20 mouse cellular contexts compared by ENCODE assay signal in genomic region chr11:21220754-21221153, GRCm38 (mm10). TPM values are rescaled to one million over a fixed set of nuclear protein-coding genes. Genes with fewer than 3 reads are reported as not detected.
A peak's percentile ranks its signal among the peaks of the same experiment; 100 is the strongest.
DNase-seq lines count a peak whose midpoint lies in the region; ATAC-seq and TF ChIP-seq lines count a peak whose summit lies in the region.
"Had no signal": no experiment of that assay in that cellular context is flagged by ENCODE, and none has a peak within 500 bp of the region (broad histone marks: within the 10 kb centered on the region; RNA-seq: fewer than 3 reads in every experiment).

No protein-coding gene starts in this region.

- H3K9ac ChIP-seq in MEL (ENCODE audit: control insufficient read depth, low read depth, low read length, poor library complexity, severe bottlenecking), result peak overlapping the region; percentile 11; the same call in 1 of the 2 replicates
- H3K9ac ChIP-seq in liver, embryonic 14.5 days (replicated peaks), result no peak overlapping the region
- H3K9ac ChIP-seq: embryonic facial prominence, embryonic 13.5 days had no signal

- no peak for TF ChIP-seq CTCF in MEL (IDR thresholded peaks at IDR 0.05 in 2 of 3, conservative IDR thresholded peaks at IDR 0.05 in 1 of 3; ENCODE audit: control insufficient read depth in 1 of 3, insufficient read depth in 1 of 3, low read depth in 2 of 3, low read length in 3 of 3, poor library complexity in 1 of 3, severe bottlenecking in 1 of 3)
- TF ChIP-seq CTCF in liver, embryonic 14.5 days (IDR thresholded peaks at IDR 0.05; ENCODE audit: low read depth), result no peak

- peak; percentile 71 for ATAC-seq in erythroid progenitor cell, adult 5-6 weeks (replicated peaks; ENCODE audit: low FRiP score, poor library complexity, severe bottlenecking)
- ATAC-seq in liver, embryonic 14.5 days (ENCODE audit: insufficient read depth), result peak; percentile 76
- no peak for ATAC-seq in cerebellum, adult (ENCODE audit: insufficient number of reproducible peaks, low FRiP score, low TSS enrichment)
- ATAC-seq: forebrain, embryonic 16.5 days; hindbrain, embryonic 16.5 days had no signal

- H3K4me1 ChIP-seq in MEL (ENCODE audit: control insufficient read depth in 1 of 2, insufficient read depth in 2 of 2, low read length in 2 of 2), result peaks cover 42 to 56% of the 10 kb centered on the region in 2 experiments
- H3K4me1 ChIP-seq in liver, embryonic 14.5 days (replicated peaks; ENCODE audit: control insufficient read depth in 2 of 2, insufficient read depth in 2 of 2, low read length in 1 of 2), result peaks cover 10 to 16% of the 10 kb centered on the region in 2 experiments
- H3K4me1 ChIP-seq: embryonic facial prominence, embryonic 13.5 days had no signal

- TF ChIP-seq RAD21 in MEL (IDR thresholded peaks at IDR 0.05; ENCODE audit: low read depth, low read length), result no peak

- WGBS in liver, embryonic 14.5 days (ENCODE audit: insufficient replicate concordance), result 12% methylated on average over 2 of the region's 2 CpGs

- H3K9me3 ChIP-seq in MEL (replicated peaks; ENCODE audit: insufficient read depth, low read length), result no peaks in the 10 kb centered on the region
- H3K9me3 ChIP-seq in liver, embryonic 14.5 days (ENCODE audit: control insufficient read depth, low read length), result no peaks in the 10 kb centered on the region
- H3K9me3 ChIP-seq: embryonic facial prominence, embryonic 13.5 days had no signal

- no peak for TF ChIP-seq POLR2A in MEL (IDR thresholded peaks at IDR 0.05; ENCODE audit: control insufficient read depth in 1 of 2, insufficient read depth in 1 of 2, low read depth in 1 of 2, low read length in 2 of 2, poor library complexity in 1 of 2)

- H3K4me2 ChIP-seq in liver, embryonic 14.5 days (ENCODE audit: low read depth), result no peak overlapping the region
- H3K4me2 ChIP-seq: embryonic facial prominence, embryonic 13.5 days had no signal

- TF ChIP-seq EP300 in MEL (IDR thresholded peaks at IDR 0.05; ENCODE audit: low read depth in 1 of 2, low read length in 2 of 2), result peak; percentile 87 to 93
- no peak for TF ChIP-seq EP300 in liver, embryonic 14.5 days (IDR thresholded peaks at IDR 0.05; ENCODE audit: low read depth)

- H3K36me3 ChIP-seq in MEL (ENCODE audit: control insufficient read depth in 1 of 2, insufficient read depth in 2 of 2, low read length in 2 of 2), result peaks cover 0 to 72% of the 10 kb centered on the region in 2 experiments; a peak in 2 of 4 replicates
- no peaks in the 10 kb centered on the region for H3K36me3 ChIP-seq in liver, embryonic 14.5 days (replicated peaks; ENCODE audit: control insufficient read depth, insufficient read depth, low read depth)
- H3K36me3 ChIP-seq: embryonic facial prominence, embryonic 13.5 days had no signal

- peak overlapping the region in 1 of 2 experiments; percentile 12; a peak in 1 of 4 replicates for H3K4me3 ChIP-seq in MEL (ENCODE audit: control insufficient read depth in 1 of 2, insufficient read depth in 1 of 2, low read depth in 2 of 2, low read length in 2 of 2)
- no peak overlapping the region for H3K4me3 ChIP-seq in liver, embryonic 14.5 days (ENCODE audit: insufficient read depth in 1 of 2, low read depth in 2 of 2, low read length in 2 of 2)
- H3K4me3 ChIP-seq: embryonic facial prominence, embryonic 13.5 days; layer of hippocampus, adult 2 months had no signal

- H3K27me3 ChIP-seq in MEL (ENCODE audit: control insufficient read depth in 1 of 2, insufficient read depth in 2 of 2, low read length in 2 of 2), result no peaks in the 10 kb centered on the region
- no peaks in the 10 kb centered on the region for H3K27me3 ChIP-seq in liver, embryonic 14.5 days (ENCODE audit: control insufficient read depth, insufficient read depth, low read length)
- H3K27me3 ChIP-seq: embryonic facial prominence, embryonic 13.5 days had no signal

- DNase-seq in A20 (ENCODE audit: low read depth, low spot score) (peak; percentile 54), MEL (ENCODE audit: low read depth, low spot score) (peak; percentile 93)
- DNase-seq in liver, embryonic 14.5 days (ENCODE audit: low read depth in 3 of 3, low spot score in 3 of 3), result peak in 2 of 3 experiments; percentile 41 to 51
- no peak for DNase-seq in lung, postnatal 25 days (ENCODE audit: low spot score)
- no peak for DNase-seq in left cerebral cortex, adult 8-10 months (ENCODE audit: low spot score in 2 of 2)
- DNase-seq in kidney, postnatal 10 days, result no peak
- DNase-seq: B cell, adult 2 months; cerebellum, adult 9-11 months; heart, postnatal 36 days; kidney, adult 18-20 months; kidney, postnatal 14 days; layer of hippocampus, postnatal 36 days; right cerebral cortex, adult 18-20 months had no signal

- H3K27ac ChIP-seq in MEL (ENCODE audit: control insufficient read depth, low read depth, low read length), result peak overlapping the region; percentile 75
- H3K27ac ChIP-seq in liver, embryonic 14.5 days, result no peak overlapping the region
- H3K27ac ChIP-seq: embryonic facial prominence, embryonic 13.5 days; layer of hippocampus, adult 2 months; stomach, postnatal 0 days had no signal

- no peaks in the 10 kb centered on the region for H3K79me2 ChIP-seq in MEL (ENCODE audit: control insufficient read depth, insufficient read depth, low read length, poor library complexity)

TF ChIP-seq in MEL, 35 proteins besides CTCF, POLR2A, EP300 and RAD21:
- TF ChIP-seq MAZ (IDR thresholded peaks at IDR 0.05; ENCODE audit: low read depth, low read length) (no peak), GABPA (IDR thresholded peaks at IDR 0.05; ENCODE audit: low read depth, low read length) (no peak), ZNF384 (IDR thresholded peaks at IDR 0.05; ENCODE audit: low read depth, low read length) (peak; percentile 66; the same call in 1 of the 2 replicates), MEF2A (IDR thresholded peaks at IDR 0.05; ENCODE audit: extremely low read depth, insufficient replicate concordance, low read depth, low read length, poor library complexity, severe bottlenecking) (no peak), UBTF (IDR thresholded peaks at IDR 0.05; ENCODE audit: borderline replicate concordance, insufficient read depth, low read depth, low read length) (no peak), ETS1 (IDR thresholded peaks at IDR 0.05; ENCODE audit: low read depth, low read length) (peak; percentile 99), RCOR1 (IDR thresholded peaks at IDR 0.05; ENCODE audit: low read depth, low read length) (peak; percentile 70), ZMIZ1 (IDR thresholded peaks at IDR 0.05; ENCODE audit: low read depth, low read length) (no peak), TAL1 (IDR thresholded peaks at IDR 0.05; ENCODE audit: low read length) (no peak), MXI1 (IDR thresholded peaks at IDR 0.05; ENCODE audit: low read depth, low read length) (peak; percentile 94), ZKSCAN1 (IDR thresholded peaks at IDR 0.05; ENCODE audit: low read depth, low read length) (no peak), NELFE (IDR thresholded peaks at IDR 0.05; ENCODE audit: low read depth, low read length) (no peak), CHD2 (IDR thresholded peaks at IDR 0.05; ENCODE audit: low read length) (no peak), NRF1 (IDR thresholded peaks at IDR 0.05; ENCODE audit: insufficient read depth, low read depth, low read length, poor library complexity, severe bottlenecking) (no peak), ZC3H11A (IDR thresholded peaks at IDR 0.05; ENCODE audit: low read depth, low read length) (no peak), BHLHE40 (IDR thresholded peaks at IDR 0.05; ENCODE audit: borderline replicate concordance, low read depth, low read length) (no peak), GATA1 (IDR thresholded peaks at IDR 0.05; ENCODE audit: low read depth, low read length) (peak; percentile 86), JUND (IDR thresholded peaks at IDR 0.05; ENCODE audit: low read depth, low read length) (peak; percentile 80; the same call in 1 of the 2 replicates), CHD1 (IDR thresholded peaks at IDR 0.05; ENCODE audit: low read depth, low read length) (no peak), TCF12 (IDR thresholded peaks at IDR 0.05; ENCODE audit: low read depth, low read length) (peak; percentile 23), SMC3 (IDR thresholded peaks at IDR 0.05; ENCODE audit: low read depth, low read length) (no peak), HCFC1 (IDR thresholded peaks at IDR 0.05; ENCODE audit: low read depth, low read length) (0 out of 2 replicates have a peak, but pooled peaks have one; percentile 37), USF1 (IDR thresholded peaks at IDR 0.05; ENCODE audit: low read depth, low read length) (no peak), TBP (IDR thresholded peaks at IDR 0.05; ENCODE audit: low read depth, low read length) (no peak), MYC (IDR thresholded peaks at IDR 0.05; ENCODE audit: low read depth, low read length) (peak; percentile 92), ELF1 (IDR thresholded peaks at IDR 0.05; ENCODE audit: low read depth, low read length) (peak; percentile 57), USF2 (IDR thresholded peaks at IDR 0.05; ENCODE audit: borderline replicate concordance in 1 of 2, insufficient read depth in 1 of 2, low read depth in 1 of 2, low read length in 2 of 2) (no peak), POLR2AphosphoS2 (IDR thresholded peaks at IDR 0.05; ENCODE audit: low read length) (no peak), POLR2AphosphoS5 (IDR thresholded peaks at IDR 0.05; ENCODE audit: borderline replicate concordance, low read depth, low read length) (no peak), E2F4 (IDR thresholded peaks at IDR 0.05; ENCODE audit: borderline replicate concordance, low read depth, low read length) (no peak), KAT2A (conservative IDR thresholded peaks at IDR 0.05; ENCODE audit: low read depth, low read length) (no peak), MYB (IDR thresholded peaks at IDR 0.05; ENCODE audit: low read depth, low read length) (peak; percentile 60), MAX (IDR thresholded peaks at IDR 0.05; ENCODE audit: low read length) (peak; percentile 82), SIN3A (IDR thresholded peaks at IDR 0.05; ENCODE audit: low read length) (peak; percentile 96), MAFK (IDR thresholded peaks at IDR 0.05; ENCODE audit: borderline replicate concordance, low read depth, low read length) (no peak)

RNA-seq across cellular contexts. Expression of gene Vps54, which starts 18.3 kb away (rescaled TPM):
- total RNA-seq in MEL (2012; rRNA removed), result 14.2 and 16.1 TPM in 2 replicates
- polyA plus RNA-seq in MEL (2012; ENCODE audit: insufficient read depth in 1 of 2, insufficient read length in 2 of 2, low read depth in 1 of 2, low replicate concordance in 2 of 2, missing spikeins in 1 of 2), result 10 to 100 TPM in 1 of 2 experiments, not detected in 1; 13.2 TPM
- total RNA-seq in erythroid progenitor cell, adult 5-6 weeks (2015; ENCODE audit: low replicate concordance), result 21.0 and 26.3 TPM in 2 replicates
- total RNA-seq in erythroid progenitor cell, adult 5-6 weeks (2017; ENCODE audit: low replicate concordance), result 43.3 and 54.2 TPM in 2 replicates
- polyA plus RNA-seq in liver, embryonic 14.5 days (2012; rRNA removed), result 4.6 and 7.6 TPM in 2 replicates
- polyA plus RNA-seq in liver, embryonic 14.5 days (2014; fragmentation: Nextera tagmentation; extraction: Ambion mirVana), result 4.4 and 5.1 TPM in 2 replicates
- total RNA-seq in left cerebral cortex, adult 8-10 months (2022), result 10 to 100 TPM; 26.8 to 31.2 (median 28.0) TPM

Comparison
In these comparisons a context has a peak if more than half of its experiments do, and no peak if none do; other contexts are left out.
1. DNase-seq: peak in A20 (single experiment), MEL (single experiment) and liver, embryonic 14.5 days (2 of 3); none in lung, postnatal 25 days (single experiment), left cerebral cortex, adult 8-10 months (0 of 2) and kidney, postnatal 10 days (single experiment).